Mouse (Mus musculus) kidney, adult 2 months (tissue): ENCODE data around the gene 2900026A02Rik.

Experiments used
- CTCF ChIP-seq: fragments of 200-500 bp; conservative IDR thresholded peaks from 2 replicates; pipeline ENCODE4 v1.5.1; 2011; ENCODE audit warnings: low read depth, mild to moderate bottlenecking, control low read depth, low read length, moderate library complexity, mixed read lengths; ENCODE audit not compliant: insufficient read depth, insufficient read length
- POLR2A ChIP-seq: fragments of 200-500 bp; IDR thresholded peaks from one replicate; pipeline ENCODE4 v1.6.1; 2011; ENCODE audit warnings: low read depth, low read length, control low read depth

DNA sequence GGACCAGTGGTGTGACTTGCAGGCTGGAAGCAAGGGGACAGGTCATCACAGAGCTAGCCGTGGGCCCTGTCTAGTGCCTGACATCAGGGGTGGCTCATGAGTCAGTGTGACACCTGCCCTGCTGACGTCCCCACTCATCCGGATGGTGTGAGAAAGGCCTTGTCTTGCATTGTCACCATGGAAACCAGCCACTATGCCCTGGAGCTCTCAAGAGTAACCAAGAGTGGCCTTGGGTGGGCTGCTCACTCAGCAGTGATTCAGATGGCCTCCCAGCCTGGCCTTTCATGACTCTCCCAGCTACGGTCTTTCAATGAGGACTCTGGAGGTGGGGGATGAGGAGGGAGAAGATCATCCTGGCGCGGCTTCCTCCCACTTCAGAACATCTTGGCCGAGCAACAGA lies 118.6 kb downstream of the 2900026A02Rik start:
- TF ChIP-seq CTCF: no peak
- no peak for TF ChIP-seq POLR2A
